Mouse (Mus musculus): Measurements from ENCODE around the gene Gpr18.

The Gpr18 gene

DNA sequence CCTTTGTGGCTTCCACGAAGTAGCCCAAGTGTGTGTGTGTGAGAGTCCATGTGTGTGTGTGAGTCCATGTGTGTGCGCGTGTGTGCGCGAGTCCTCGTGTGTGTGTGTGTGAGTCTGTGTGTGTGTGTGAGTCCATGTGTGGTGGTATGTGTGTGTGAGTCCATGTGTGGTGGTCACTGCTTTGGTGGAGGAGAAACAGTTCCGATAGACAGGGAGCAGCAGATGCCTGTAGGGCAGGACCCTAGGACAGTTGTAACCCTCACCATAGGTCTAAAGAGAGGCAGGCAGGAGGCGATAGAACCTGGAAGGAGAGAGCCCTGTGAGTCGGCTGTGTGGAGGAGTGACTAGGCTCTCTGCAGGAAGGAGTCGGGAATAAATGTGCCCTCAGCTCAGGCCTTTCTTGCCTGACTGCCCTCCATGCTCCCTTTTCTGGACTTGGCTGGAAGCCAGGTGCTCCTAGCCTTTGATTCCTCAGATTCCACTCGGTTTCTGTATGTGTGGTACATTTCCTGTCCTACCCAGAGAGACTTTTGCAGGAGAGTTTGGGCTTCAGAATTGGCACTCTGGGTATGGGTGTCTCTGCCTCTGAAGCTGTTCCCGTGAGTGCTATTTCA lies 5.0 kb upstream of the Gpr18 start:
- DNase-seq: no peak

DNA sequence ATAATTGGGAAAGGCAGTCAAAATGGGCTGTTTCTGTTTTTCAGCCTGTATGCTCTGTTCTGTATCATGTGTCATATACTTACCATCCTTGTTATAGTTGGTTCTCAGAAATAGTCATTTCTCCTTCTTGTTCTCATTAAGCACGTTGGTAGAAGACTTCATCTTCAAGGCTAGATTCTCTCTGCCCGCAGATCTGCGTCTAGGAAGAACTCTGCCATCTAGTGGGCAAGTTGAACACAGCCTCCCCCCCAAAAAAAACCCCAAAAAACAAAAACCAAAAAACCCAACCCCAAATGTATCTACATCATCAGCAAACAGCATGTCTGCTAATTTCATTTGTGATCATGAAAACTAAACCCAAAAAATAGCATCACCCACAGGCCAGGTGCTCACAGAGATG lies 4.2 kb upstream of the Gpr18 start:
- no peak for DNase-seq

DNA sequence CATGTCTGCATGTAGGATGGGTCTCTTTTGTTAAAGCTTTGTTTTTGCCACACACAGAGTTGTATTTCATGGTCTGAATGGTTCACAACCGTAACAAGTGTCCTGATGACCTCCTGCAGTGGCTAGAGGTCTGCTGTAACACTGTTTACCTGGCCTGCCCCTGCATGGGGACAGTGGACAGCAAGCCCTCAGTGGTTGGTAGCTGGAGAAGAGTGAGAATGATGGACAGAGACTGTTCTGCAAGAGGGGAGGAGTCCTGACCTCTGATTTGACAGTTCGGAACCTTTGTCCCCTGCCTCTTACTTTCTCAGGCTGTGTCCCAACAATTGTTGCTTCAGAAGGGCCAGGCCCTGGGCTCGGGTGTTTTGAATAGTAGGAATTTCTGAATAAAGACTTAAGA lies 2.7 kb upstream of the Gpr18 start:
- no peak for DNase-seq

DNA sequence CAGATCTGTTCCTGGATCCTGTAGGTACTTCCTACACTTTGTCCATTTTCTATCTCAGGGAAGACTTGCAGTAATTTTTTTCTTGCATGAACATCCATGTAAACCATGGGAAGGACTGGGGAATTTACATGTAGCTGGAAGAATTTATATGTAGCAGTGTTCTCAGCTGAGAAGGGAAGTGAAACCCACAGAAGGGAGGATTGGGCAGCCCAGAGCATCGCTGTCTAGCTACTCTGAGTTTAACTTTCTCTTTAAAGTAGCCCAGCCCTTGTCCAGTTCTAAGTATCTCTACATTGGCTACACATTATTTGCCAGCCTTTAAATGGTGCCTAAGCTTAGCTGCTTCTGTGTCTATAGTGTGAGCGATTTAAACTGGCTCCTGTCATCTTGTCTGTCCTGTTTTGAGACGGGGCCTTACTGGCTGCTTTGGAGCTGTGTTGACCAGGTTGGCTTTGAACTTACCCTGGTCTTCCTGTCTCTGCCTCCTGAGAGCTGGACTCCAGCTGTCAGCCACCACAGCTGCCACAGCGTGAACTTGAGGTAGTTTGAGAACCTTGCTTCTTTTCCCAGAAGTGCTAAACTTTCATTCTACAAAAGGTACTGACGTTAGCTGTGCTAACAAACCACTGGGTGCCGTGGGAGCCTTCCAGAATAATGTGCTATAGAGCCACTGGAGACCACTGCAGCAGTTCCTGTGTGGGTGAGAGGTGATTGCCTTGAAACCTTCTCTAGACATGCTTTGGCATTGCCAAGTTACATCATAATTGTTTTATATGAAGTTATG lies 922 bp upstream of the Gpr18 start:
- DNase-seq: no peak

DNA sequence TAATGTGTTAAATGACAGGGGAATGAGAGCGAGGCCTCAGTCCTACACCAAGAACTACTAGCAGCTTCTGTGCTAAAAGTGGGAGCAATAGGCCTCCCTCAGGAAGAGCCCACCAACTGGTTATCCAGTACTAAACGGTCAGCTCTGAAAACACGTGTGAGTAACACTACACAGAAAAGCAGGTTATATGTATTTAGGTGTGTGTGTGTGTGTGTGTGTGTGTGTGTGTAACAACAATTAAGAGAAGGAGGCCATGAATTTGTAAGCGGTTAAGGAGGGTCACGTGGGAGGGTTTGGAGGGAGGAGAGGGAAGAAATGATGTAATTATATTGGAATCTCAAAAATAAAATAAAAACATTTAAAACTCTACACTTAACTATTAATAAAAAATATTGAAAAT lies 438 bp downstream of the Gpr18 start:
- DNase-seq: no peak

DNA sequence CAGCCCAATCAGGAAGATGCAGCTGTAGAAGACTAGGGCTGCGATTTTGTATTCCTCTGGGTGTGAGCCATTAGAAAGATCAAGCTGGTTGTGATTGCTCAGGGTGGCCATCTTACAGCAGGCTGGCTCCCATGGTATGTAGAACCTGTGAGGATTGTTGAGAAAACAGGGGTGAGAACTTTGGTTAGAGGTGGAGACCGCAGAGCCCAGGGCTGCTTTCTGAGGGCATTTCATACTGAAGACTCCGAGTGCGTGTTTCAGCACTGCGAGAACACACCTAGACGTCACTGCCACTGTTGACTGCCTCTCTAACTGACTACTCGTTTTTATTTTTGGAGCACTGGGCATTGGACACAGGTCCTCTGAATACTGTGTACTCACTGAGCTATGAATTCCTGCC lies 3.1 kb downstream of the Gpr18 start:
- DNase-seq: no peak

DNA sequence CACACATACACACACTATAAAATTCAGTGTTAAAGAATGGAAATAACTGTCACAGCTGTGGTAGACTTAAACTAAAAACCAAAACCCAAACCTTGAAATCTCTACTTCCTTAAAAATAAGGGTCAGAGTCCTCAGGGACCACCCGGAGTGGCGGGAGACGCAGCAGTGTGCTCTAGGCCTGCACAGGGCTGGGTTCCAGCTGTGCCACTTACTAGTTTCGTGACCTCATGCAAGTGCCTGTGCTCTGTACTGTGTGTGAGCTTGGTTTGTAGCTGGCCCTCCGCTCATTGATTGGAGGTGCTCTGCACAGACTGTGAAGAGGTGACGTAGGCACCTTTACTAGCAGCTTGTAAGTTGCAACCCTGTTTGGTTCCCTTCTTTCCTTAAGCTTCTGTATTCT lies 5.7 kb downstream of the Gpr18 start:
- no peak for DNase-seq

DNA sequence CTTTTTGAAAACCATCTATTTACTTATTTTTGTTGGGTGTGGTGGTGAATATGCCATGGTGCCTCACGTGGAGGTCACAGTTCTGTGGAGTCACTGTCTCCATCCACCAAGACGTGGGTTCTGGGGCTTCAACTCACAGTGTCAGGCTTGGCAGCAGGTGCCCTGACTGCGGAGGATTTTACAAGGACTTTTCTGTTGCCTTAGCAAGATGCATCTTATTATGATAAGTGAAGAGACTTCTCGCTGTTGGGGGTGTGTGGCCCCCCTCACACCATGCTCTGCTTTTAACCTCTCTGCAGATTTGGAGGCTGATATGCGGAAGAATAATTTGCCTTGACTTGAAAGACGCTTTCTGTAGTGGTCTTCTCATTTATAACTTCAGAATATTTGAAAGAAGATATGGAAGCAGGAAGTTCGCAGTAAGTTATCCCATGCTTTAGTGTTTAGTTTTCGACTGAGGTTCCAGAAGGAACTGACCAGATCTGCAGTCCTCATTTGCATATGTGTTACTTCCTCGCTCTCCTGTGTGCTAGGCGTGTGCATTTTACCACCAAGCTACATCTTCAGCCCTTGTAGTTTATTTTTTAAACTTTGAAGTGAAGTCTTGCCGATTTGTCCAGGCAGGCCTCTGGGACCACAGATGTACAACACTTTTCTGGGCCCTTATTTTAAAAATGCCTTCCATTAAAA lies 8.4 kb downstream of the Gpr18 start:
- no peak for DNase-seq

DNA sequence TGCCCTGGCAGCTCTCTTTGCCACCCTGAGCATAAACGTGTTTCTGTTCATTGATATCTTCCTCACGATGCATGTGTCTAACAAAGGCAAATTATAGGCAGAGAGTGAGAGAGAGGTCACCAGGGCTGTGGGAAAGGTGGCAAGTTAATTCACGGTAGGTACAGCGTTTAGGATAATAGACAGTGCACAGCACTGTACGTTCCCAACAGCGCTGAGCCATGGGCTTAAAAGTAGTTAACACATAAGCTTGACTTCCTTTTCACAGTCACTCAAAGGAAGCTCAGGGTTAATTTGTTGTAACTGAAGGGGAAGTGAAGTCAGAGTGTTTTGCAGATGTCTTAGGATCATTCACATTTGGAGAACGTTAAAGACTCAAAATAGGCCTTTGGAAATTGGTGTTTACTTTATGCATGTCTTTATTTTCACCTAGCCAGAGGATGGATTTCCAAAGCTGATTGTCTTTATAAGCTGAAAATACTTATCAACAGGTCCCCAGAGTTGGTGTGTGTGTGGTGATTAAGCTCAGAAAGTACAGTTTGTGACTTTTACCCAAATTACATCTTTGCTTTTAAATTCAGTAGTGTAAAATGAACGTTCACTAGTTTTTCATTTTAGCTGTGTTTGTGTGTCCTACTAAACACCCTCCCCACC lies 9.1 kb downstream of the Gpr18 start:
- DNase-seq: no peak

DNA sequence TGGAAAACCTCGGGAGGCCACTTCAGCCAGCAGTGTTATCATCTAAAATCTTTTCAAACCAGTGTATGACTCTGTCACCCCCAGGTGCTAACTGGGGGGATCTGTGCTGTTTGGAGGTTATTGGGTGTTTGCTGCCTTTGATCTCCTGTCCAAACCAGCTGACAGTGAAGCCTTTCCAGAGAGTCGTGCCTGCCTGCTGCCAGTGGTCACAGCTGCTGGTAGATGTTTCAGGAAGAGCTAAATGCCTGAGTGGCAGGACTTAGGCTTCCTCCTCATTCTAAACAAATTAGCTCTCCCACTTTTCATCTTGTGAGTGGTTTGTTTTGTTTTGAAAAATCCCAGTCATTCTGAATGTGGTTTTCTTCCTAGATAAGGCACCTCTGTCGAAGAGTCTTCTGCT lies 10.8 kb downstream of the Gpr18 start:
- DNase-seq: no peak

DNA sequence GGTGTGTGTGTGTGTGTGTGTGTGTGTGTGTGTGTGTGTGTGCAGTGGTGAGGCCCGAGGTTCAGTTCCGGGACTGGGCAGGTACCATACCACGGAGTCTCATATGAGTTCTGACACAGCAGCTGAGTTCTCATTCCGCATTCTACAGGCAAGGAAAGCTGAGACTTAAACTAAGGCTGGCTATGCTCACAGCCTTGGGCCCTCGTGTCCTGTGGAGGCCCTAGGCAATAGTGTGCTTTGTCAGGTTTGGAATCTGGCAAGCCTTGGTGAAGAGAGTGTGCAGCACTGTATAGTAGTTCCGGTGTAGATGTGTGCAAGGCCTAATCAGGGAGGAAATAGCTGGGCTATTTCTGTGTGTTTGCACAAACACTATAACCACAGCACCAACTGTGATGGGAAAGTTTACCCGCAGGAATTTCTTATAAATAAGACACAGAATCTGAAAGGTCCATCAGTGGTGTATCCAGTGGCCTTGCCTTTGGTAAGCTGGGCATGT lies 12.2 kb downstream of the Gpr18 start:
- no peak for DNase-seq

DNA sequence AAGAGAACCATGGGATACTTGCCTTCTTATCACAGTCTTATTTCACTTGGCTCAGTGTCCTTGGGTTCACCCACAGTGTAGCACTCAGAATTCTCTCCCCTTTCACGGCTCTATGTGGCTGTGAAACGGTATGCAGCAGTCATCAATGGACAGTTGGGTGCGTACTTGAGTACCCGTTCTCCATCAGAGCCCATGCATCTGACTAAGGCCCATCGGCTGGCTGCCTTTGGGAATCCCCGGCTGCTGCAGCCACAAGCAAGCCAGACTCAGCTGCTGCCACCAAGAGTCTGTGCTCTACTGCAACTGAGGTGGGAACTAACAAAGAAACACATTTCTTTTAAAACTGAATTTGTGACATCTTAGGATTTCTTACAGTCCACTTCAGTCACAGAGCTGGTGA lies 14.1 kb downstream of the Gpr18 start:
- no peak for DNase-seq

DNA sequence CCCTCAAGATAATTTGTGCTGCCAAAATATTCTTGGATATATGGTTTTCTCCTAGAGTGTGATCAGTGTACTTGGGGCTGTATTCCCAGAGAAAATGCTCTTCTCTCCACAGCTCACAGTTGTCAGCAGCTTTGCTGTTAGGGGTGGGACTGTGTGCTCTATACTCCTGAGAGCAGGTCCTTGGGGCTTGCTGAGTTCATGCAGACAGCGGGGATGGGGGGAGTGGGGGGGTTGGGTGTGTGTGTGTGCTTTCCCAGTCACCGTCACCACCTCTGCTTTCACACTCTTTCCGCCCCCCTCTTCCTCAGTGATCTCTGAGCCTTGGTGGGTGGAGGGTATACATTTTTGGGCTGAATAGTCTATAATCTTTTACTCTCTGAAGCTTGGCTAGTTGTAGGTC lies 16.5 kb downstream of the Gpr18 start:
- no peak for DNase-seq

DNA sequence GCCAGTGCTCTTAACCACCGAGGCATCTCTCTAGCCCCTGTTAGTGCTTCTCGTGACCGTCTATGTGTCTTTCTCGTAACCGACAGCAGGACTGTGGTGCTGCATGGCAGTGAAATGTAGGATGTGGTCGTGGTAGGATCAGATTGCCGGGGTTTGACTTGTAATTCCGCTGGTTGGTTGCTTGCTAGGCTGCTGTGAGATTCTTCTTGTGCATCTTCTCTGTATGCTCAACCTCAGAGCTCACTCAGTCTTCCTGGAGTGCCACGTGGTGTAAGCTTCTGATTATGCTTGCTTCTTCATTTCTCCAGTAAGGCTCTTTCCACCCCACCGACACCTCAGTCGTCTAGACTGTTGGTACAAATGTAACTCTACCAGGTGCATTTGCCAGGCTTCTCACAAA lies 17.1 kb downstream of the Gpr18 start:
- DNase-seq: no peak

DNA sequence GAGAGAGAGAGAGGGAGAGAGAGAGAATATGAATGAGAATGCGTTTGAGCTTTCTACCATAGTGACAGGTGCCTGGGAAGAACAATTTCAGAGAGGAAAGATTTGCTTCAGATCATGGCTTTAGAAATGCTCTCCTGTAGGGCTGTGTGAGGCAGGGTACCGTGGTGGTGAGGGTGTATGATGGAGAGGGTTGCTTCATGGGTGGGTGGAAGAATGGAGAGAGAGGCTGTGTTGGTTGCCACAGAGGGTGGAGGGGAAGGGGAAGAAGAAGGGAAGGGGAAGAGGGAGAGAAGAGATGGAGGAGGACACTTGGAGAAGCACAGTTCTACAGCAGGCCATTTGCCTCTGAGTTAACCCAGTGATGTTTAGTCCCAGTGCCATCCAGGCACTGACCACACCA lies 17.8 kb downstream of the Gpr18 start:
- no peak for DNase-seq

DNA sequence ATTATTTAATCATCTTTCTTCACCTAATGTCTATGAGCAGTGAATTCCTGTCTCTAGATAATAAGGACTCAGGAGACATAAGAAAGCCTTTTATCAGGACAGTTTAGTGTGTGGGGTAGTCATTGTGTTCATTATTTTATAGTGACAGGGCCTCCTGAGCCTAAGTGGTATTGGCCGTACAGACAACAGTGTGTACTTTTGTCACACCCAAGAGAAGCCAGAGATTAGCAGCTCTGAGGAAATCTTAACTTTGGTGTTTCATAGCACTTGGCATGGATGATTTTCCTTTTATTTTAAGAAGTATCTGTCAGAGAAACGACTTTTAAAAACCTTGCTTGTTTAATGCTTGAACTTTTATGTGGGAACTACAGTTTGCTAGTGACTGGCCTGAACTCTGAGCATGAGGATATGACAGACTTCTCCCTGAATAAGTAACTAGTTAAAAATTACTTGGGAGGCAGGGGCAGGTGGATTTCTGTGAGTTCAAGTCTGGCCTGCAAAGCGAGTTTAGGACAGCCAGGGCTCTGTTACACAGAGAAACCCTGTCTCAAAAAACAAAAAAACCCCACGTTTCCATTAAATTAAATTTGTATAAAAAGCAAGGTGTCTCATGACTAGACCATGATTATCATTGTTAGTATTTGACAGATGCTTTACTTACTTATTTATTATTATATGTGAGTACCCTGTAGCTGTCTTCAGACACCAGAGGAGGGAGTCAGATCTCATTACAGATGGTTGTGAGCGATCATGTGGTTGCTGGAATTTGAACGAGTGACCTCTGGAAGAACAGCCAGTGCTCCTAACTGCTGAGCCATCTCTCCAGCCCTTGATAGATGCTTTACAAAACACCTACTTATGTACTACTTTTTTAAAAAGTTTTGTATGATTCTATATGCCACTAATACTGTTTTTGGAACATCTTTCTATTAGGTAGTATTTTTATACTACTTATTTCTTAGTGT lies 19.2 kb downstream of the Gpr18 start:
- no peak for DNase-seq

DNA sequence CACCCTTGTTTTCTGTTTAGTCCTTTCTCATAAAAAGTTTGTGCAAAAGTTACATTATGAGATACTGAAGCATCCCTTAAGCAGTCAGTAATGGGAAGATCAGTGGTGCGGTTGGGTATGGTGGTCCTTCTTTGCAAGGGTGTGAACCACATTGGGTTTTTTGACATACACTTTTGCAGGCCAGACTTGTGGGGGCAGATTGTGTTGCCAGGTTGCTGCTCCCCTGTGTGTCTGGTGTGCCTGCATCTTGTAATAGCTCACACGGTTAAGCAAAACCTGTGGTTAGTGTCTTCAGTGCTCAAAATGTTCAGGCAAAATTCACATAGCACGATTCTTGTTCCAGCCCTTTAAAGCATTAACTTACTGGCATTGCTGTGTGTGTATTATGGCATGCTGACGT lies 20.3 kb downstream of the Gpr18 start:
- DNase-seq: no peak

DNA sequence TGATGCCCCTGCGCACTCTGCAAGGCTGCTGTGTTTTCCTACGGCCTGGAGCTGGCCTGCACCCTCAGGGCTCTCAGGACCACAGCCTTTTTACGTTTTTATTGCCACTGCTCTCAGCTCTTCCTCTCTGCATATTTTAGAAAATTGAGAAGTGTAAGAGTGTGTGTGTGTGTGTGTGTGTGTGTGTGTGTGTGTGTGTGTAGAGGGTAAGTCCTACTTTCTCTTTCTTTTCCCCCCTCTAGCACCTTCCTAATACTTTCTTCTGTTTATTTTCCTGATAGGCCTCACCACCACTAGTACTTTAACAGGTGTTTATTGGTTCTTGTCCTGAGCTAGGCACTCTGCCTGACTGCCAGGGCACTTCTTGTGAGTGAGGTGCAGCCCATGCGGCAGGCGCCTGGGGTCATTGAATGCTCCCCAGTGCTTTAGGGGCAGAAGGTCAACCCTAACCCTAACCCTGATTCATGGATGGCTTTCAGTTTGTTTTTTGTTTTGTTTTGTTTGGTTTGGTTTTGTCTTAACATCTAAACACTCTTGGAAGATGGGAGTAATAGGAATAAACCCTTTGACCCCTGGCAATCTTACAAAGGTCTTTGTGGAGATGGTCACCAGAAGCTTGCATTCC lies 21.0 kb downstream of the Gpr18 start:
- no peak for DNase-seq

DNA sequence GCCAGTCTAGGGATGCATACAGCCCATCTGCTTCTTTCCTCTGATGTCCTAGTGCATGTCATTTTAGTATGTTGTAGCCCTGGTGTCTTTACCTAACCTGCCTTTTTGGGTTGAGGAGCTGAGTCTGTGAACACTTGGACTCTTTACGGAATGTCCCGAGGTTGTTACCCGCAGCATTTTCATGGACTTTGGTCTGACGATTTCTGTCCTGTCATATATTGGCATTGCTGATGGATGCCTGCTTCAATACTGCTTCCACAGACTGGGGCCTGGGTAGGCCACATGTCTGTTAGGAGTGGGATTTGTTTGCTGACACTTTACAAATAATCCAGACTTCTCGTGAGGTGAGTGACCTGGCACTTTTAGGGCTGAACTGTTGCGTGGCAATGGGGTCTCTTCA lies 21.8 kb downstream of the Gpr18 start:
- DNase-seq: no peak

DNA sequence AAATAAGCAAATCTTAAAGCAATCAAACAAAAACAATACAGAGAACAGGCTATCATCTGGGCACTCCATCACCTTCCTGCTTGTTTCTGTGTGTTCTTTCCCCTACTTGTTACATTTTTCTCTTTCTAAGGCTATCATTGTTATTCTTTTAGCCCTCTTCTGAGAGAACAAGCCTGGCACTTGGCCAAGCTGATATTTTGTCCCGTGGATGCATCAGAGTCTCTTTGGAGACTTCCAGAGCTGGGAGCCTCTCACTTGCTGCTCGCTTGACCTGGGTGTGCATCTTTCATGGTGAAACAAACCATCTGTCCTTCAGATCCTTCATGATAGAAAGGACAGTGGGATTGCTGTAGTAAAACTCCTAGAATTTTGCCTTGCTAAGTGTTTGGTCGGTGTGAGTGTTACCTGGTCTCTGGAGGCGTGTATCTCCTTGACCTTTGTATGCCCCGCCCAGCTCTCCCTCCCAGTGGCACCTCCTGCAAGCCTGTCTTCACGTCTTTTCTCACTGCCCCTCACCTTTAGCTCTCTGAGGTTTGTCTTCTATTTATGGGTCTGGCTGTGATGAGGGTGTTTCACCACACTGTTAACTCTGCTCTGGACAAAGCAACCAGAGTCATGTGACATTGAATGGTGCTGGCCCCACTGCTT lies 31.3 kb downstream of the Gpr18 start:
- DNase-seq: no peak

DNA sequence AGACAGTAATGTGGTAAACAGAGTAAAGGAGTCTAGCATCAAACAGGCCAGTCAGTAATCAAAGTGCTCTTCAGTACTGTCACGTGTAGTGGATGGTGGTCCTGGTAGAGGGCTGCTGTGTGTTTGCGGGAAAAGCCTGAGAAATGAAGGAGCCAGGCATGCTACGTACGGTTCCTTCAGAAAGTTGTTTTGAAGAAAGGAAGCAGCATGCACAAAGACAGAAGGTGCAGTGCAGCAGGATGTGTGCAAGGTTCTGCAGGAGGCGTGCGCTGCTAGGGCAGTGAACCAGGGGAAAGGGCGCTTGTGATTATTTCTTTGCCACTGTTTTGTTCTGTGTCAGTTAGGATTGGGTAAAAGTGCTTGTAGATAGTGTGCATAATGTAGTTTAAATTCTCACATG lies 34.4 kb downstream of the Gpr18 start:
- DNase-seq: no peak
